Mouse (Mus musculus) intestine, embryonic 14.5 days (tissue): ENCODE measurements around the gene 2310033P09Rik. TPM values are rescaled to one million over a fixed set of nuclear protein-coding genes. Genes with fewer than 3 reads are reported as not detected.

Experiments used
- ATAC-seq: fragments of 200-750 bp; cut with Nextera tagmentation; replicated peaks from 2 replicates; pipeline ENCODE4 v1.8.0; 2017; ENCODE audit warnings: low read depth, moderate number of reproducible peaks, moderate TSS enrichment, moderate library complexity; ENCODE audit not compliant: low FRiP score, low TSS enrichment
- DNase-seq: peaks from one replicate; pipeline ENCODE4 v3.0.0-alpha.2; 2018; ENCODE audit warnings: low spot score
- H3K27ac ChIP-seq: fragments of 300-500 bp; sonication (generic); 2 replicates; pipeline ENCODE4 v1.5.1; 2014; ENCODE audit warnings: low read depth, mild to moderate bottlenecking, control low read depth
- H3K27me3 ChIP-seq: fragments of 300-500 bp; sonication (generic); replicated peaks from 2 replicates; pipeline ENCODE4 v1.6.1; 2014; ENCODE audit warnings: low read length, control low read depth; ENCODE audit not compliant: control insufficient read depth, insufficient read depth
- H3K36me3 ChIP-seq: fragments of 300-500 bp; sonication (generic); 2 replicates; pipeline ENCODE4 v1.6.1; 2014; ENCODE audit warnings: low read length, control low read depth; ENCODE audit not compliant: control insufficient read depth, insufficient read depth
- H3K4me1 ChIP-seq: fragments of 300-500 bp; sonication (generic); replicated peaks from 2 replicates; pipeline ENCODE4 v1.6.1; 2014; ENCODE audit warnings: low read length, control low read depth, mixed read lengths; ENCODE audit not compliant: control insufficient read depth, insufficient read depth
- H3K4me2 ChIP-seq: fragments of 300-500 bp; sonication (generic); 2 replicates; pipeline ENCODE4 v1.6.1; 2014; ENCODE audit warnings: low read length
- H3K4me3 ChIP-seq: fragments of 300-500 bp; sonication (generic); 2 replicates; pipeline ENCODE4 v1.5.1; 2014; ENCODE audit warnings: low read depth, low read length, control low read depth, mixed read lengths
- H3K9ac ChIP-seq: fragments of 300-500 bp; sonication (generic); 2 replicates; pipeline ENCODE4 v1.6.1; 2014; ENCODE audit warnings: mild to moderate bottlenecking, low read length
- H3K9me3 ChIP-seq: fragments of 300-500 bp; sonication (generic); 2 replicates; pipeline ENCODE4 v1.6.1; 2016; ENCODE audit warnings: low read length, control low read depth; ENCODE audit not compliant: control insufficient read depth
- WGBS: fragments of 180-500 bp; shearing (Covaris S2); extraction: QIAGEN DNeasy Blood & Tissue Kit; methylation state at CpG from one replicate; pipeline ENCODE4 v1.1.7; 2014; 5-methylcytosine and 5-hydroxymethylcytosine counted together
- polyA plus RNA-seq: library from polyadenylated mRNA; unstranded; fragments of >200 nt; fragmentation: Nextera tagmentation; extraction: Ambion mirVana; gene quantifications from 2 replicates; pipeline ENCODE4 v1.2.1, GENCODE M21; 2014

The 2310033P09Rik gene
- 29.9 and 33.5 TPM in 2 replicates for polyA plus RNA-seq

DNA sequence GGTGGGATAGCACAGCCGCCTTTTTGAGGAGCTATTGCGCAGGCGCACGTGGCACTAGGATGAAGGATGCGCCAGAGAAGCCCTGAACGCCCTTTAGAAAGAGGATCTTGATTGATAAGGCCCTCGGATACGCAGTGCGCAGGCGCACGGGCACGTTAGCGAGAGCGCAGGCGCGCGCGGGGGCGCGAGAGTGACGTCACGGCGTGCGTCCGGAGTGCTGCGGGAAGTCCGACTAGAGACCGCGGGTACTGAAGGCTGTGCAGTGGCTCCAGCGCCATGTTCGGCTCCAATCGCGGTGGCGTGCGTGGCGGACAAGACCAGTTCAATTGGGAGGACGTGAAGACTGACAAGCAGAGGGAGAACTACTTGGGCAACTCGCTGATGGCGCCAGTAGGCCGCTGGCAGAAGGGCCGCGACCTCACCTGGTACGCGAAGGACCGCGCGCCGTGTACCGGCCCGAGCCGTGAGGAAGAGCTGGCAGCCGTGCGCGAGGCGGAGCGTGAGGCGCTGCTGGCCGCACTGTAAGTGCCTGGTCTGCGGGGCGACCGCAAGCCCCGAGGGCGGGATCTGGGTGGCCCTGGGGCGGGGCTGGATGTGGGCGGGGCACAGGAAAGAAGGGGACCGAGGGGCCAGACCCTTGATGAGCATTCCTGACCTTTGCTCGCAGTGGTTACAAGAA, at the start of gene 2310033P09Rik:
2310033P09Rik (plus strand) TSS at position 169 of the 679 bp plus-strand sequence.
- peak; percentile 83 for ATAC-seq
- Histone ChIP-seq H3K4me3 (peak within 1 kb of the TSS; percentile 86), H3K9ac (peak within 1 kb of the TSS; percentile 87), H3K4me1 (peaks cover 10% of the 10 kb centered on the region; the same call in 1 of the 2 replicates), H3K9me3 (no peaks in the 10 kb centered on the region), H3K4me2 (peak within 1 kb of the TSS; percentile 58), H3K27me3 (no peaks in the 10 kb centered on the region), H3K27ac (peak within 1 kb of the TSS; percentile 93), H3K36me3 (peaks cover 63% of the 10 kb centered on the region)
- under 1% methylated on average over 64 of the region's 67 CpGs for WGBS
- peak; percentile 95 for DNase-seq

DNA sequence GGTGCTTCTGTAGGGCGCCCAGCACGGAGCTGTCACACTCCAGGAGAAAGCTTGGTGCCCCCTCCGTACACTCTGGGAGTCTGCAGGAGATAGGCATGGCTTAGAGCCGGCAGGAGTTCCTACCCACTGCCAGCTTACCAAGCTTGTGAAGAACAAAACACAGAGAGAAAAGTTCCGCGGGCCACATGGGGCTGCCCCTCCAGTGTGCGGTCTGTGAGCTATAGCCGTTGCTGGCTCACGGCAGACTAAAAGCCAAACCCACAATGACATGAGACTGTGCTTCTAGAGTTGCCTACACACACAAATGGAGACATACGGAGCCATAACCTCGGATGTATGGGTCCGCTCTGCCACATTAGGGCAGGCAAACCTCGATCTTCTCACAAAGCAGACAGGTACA, 49.0 kb upstream of the 2310033P09Rik start:
- ATAC-seq (no peak), DNase-seq (no peak)
- H3K4me3 ChIP-seq: no peak overlapping the region
- no peak overlapping the region for H3K4me2 ChIP-seq
- H3K27ac ChIP-seq: no peak overlapping the region
- H3K9ac ChIP-seq: no peak overlapping the region
- H3K36me3 ChIP-seq: peaks cover 13% of the 10 kb centered on the region
- H3K27me3 ChIP-seq: no peaks in the 10 kb centered on the region
- no peaks in the 10 kb centered on the region for H3K9me3 ChIP-seq
- WGBS: 93% methylated on average over 13 of the region's 13 CpGs
- H3K4me1 ChIP-seq: peaks cover 9% of the 10 kb centered on the region

DNA sequence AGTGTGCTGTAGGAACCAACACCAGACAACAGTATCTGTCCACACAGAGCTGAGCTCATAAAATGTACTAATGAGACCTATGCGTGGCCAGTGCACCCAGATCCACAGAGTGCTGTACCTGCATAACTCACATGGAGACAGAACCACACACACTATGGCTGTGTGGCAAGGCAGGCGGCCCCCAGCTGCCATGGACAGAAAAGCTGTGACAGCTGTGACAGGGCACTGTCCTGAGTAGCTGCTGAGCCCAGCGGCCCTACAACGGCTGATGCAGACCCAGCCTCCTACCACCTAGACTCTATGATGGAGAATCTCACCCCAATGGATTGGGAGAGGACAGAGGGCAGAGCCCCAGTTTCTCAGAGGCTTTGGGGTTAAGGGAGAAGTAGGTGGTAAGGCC, 48.6 kb upstream of the 2310033P09Rik start:
- Histone ChIP-seq H3K4me2 (no peak overlapping the region), H3K9me3 (no peaks in the 10 kb centered on the region), H3K4me3 (no peak overlapping the region), H3K36me3 (peaks cover 13% of the 10 kb centered on the region), H3K27ac (no peak overlapping the region), H3K27me3 (no peaks in the 10 kb centered on the region), H3K4me1 (peaks cover 10% of the 10 kb centered on the region), H3K9ac (no peak overlapping the region)
- ATAC-seq (no peak), DNase-seq (no peak)
- 88% methylated on average over 4 of the region's 4 CpGs for WGBS

DNA sequence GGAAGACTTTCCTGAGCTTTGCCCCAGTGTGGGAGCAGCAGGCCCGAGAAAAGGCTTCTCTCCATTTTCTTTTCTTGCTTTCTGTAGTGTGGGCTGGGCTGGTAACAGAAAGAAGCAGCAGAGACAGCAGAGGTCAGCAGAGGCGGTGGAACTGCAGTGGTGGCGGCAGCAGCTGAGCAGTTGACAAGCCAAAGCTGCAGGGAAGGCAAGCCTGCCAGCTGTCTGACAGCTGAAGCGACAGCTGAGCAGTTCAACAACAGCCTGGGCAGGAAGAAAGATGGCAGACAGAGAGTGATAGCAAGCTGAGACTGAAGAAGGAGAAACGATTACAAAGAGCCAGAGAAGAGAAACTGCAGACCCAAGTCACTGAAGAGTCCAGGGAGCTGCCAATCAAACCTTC, 46.7 kb upstream of the 2310033P09Rik start:
- Histone ChIP-seq H3K4me3 (no peak overlapping the region), H3K9ac (no peak overlapping the region), H3K27me3 (no peaks in the 10 kb centered on the region), H3K9me3 (no peaks in the 10 kb centered on the region), H3K4me1 (peaks cover 10% of the 10 kb centered on the region), H3K27ac (no peak overlapping the region), H3K4me2 (no peak overlapping the region), H3K36me3 (peaks cover 13% of the 10 kb centered on the region)
- WGBS: 69% methylated on average over 5 of the region's 5 CpGs
- ATAC-seq (no peak), DNase-seq (no peak)

DNA sequence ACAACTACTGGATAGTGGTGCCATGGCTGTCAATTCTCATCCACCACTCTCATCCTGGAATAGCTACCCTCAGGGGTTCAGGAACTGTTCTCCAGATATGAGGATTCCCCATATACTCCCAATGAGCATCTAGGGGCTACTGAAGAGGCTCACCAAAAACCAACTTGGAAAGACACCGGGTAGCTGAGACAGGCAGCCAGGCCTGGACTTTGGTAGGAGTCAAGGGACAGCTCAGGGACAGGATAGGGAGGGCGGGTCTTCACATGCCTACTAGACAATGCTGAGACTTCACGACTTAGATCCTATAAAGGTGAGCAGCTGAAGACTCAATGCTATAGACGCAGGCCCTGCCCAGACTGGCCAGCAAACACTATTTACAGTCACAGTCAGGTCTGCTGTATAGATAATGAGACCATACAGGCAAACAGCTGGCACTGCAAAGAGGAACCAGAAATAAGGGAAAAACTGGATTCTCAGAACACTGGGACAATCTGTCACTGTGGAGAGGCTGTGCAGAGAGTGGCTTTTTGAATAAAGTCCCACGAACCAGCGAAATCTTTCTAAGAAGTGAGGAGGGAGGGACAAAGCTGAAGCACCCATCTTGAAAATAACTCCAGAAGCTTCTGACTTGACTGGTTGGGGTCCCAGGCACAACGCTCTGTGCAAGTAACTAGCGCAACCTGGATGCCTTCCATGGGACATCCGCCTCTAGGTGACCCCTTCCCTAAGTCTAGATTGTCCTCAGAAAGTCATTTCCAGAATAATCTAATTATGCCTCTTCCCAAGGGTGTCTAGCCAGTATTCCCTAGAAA, 45.5 kb upstream of the 2310033P09Rik start:
- ATAC-seq (peak; percentile 1; the same call in 1 of the 2 replicates), DNase-seq (no peak)
- Histone ChIP-seq H3K9me3 (no peaks in the 10 kb centered on the region), H3K36me3 (peaks cover 7% of the 10 kb centered on the region), H3K4me3 (peak overlapping the region; percentile 73), H3K9ac (peak overlapping the region; percentile 87), H3K27me3 (no peaks in the 10 kb centered on the region), H3K4me1 (peaks cover 10% of the 10 kb centered on the region), H3K27ac (peak overlapping the region; percentile 98), H3K4me2 (peak overlapping the region; percentile 79)
- WGBS: 56% methylated on average over 9 of the region's 9 CpGs

DNA sequence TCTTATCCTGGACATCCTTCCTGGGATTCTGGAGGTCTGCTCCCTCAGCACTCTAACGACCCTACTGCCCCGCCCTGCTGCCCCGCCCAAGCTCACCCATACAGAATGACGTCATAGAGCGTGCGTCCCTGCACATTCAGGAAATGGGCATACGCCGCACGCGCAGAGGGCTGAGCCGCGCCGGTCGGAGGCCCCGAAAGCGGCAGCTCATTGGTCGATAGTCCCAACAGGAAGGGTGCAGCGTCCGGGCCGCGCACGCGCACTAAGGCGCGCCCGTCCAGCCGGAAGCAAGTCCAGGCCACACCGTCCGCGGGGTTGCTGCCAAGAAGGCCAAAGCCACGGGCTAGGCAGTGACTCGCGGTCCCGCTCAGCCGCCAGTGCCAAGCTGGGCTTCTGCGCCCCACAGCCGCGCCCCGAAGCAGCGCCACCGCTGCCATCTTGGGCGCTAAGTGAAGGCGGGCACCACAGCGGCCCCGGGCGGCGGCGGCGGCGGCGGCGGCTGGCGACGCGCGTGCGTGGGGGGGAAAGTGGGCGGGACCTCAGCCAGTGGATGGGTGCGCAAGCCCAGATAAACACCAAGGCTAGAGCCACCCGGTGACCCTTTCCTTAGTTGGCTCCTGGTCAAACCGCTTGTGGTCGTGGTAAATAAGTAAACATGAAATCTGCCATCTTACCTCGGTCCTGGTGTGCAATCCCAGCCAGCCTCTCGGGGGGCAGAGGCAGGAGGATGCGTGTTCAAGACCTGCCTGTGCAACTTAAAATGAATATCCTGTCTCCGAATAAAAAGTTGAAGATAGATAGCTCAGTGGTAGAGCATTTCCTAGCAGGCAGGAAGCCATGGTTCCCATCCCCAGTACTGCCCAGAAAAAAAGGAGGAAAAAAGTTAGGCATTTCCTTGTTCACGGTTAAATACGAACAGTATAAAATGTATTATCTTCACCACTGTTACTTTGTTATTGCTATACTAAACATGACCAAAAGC, 44.6 kb upstream of the 2310033P09Rik start, which contains the start of gene Iba57:
Iba57 (minus strand) TSS at position 485 of the 982 bp plus-strand sequence.
- Histone ChIP-seq H3K27me3 (no peaks in the 10 kb centered on the region), H3K4me1 (peaks cover 10% of the 10 kb centered on the region), H3K4me2 (peak within 1 kb of the TSS; percentile 79), H3K9me3 (no peaks in the 10 kb centered on the region), H3K36me3 (no peaks in the 10 kb centered on the region), H3K4me3 (peak within 1 kb of the TSS; percentile 73), H3K9ac (peak within 1 kb of the TSS; percentile 87), H3K27ac (peak within 1 kb of the TSS; percentile 98)
- DNase-seq: peak; percentile 98
- 2% methylated on average over 68 of the region's 68 CpGs for WGBS
- peak; percentile 99 for ATAC-seq

DNA sequence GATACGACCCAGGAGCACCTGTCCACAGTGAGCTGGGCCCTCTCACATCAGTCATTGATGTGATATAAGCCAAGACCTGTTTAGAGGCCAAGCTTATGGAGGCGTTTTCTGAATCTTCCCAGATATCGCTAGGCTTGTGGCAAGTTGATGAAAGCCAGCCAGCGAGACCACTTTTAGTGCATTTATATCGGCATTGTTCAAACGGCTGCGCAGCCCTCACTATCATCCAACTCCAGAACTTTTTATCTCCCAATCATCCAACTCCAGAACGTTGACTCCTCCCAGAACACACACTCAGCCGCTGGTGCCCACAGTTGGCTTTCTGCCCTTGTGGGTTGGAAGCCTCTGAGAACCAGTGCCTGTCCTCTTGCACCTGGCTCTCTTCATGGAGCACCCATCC, 43.7 kb upstream of the 2310033P09Rik start:
- Histone ChIP-seq H3K27me3 (no peaks in the 10 kb centered on the region), H3K9ac (no peak overlapping the region), H3K27ac (peak overlapping the region; percentile 98), H3K4me2 (peak overlapping the region; percentile 79), H3K4me3 (peak overlapping the region; percentile 73; the same call in 1 of the 2 replicates), H3K36me3 (no peaks in the 10 kb centered on the region), H3K9me3 (no peaks in the 10 kb centered on the region), H3K4me1 (peaks cover 10% of the 10 kb centered on the region)
- no peak for DNase-seq
- ATAC-seq: no peak
- 74% methylated on average over 9 of the region's 9 CpGs for whole genome bisulfite sequencing
